Mouse (Mus musculus) liver, embryonic 14.5 days (tissue): ENCODE measurements around the gene Akap9. TPM values are rescaled to one million over a fixed set of nuclear protein-coding genes. Genes with fewer than 3 reads are reported as not detected.

ENCODE experiments used
- ATAC-seq: fragments of 200-750 bp; cut with Nextera tagmentation; 2 replicates; pipeline ENCODE4 v1.8.0; 2017; ENCODE audit warnings: moderate number of reproducible peaks, mild to moderate bottlenecking, moderate library complexity; ENCODE audit not compliant: insufficient read depth
- DNase-seq, 3 experiments: peaks; one replicate each; pipeline ENCODE4 v3.0.0-alpha.2; 2012 to 2013; ENCODE audit warnings: low read depth in 3 of 3, low spot score in 3 of 3
- H3K27ac ChIP-seq: fragments of 300-500 bp; sonication (generic); 2 replicates; pipeline ENCODE4 v1.5.1; 2014; ENCODE audit warnings: moderate library complexity, mild to moderate bottlenecking, control low read depth, inconsistent platforms
- H3K27me3 ChIP-seq: fragments of 300-500 bp; sonication (generic); 2 replicates; pipeline ENCODE4 v1.6.1; 2014; ENCODE audit warnings: mild to moderate bottlenecking, low read length, moderate library complexity; ENCODE audit not compliant: control insufficient read depth, insufficient read depth
- H3K36me3 ChIP-seq: fragments of 300-500 bp; sonication (generic); replicated peaks from 2 replicates; pipeline ENCODE4 v1.6.1; 2014; ENCODE audit warnings: low read depth; ENCODE audit not compliant: control insufficient read depth, insufficient read depth
- H3K4me1 ChIP-seq, 2 experiments: fragments of 200-500 bp in 1 of 2; fragments of 300-500 bp in 1 of 2; sonication (generic) in 1 of 2; replicated peaks; 2 replicates each; pipeline ENCODE4 v1.6.1; 2012 to 2014; ENCODE audit warnings: antibody characterized with exemption in 1 of 2, inconsistent platforms in 1 of 2, low read length in 1 of 2; ENCODE audit not compliant: control insufficient read depth in 2 of 2, insufficient read depth in 2 of 2
- H3K4me2 ChIP-seq: fragments of 300-500 bp; sonication (generic); 2 replicates; pipeline ENCODE4 v1.6.1; 2014; ENCODE audit warnings: low read depth, mild to moderate bottlenecking, control low read depth, moderate library complexity
- H3K4me3 ChIP-seq, 2 experiments: fragments of 200-500 bp in 1 of 2; fragments of 300-500 bp in 1 of 2; sonication (generic) in 1 of 2; 2 replicates each; pipeline ENCODE4 v1.5.1; 2012 to 2014; ENCODE audit warnings: low read depth in 2 of 2, low read length in 2 of 2, mild to moderate bottlenecking in 2 of 2, control low read depth in 1 of 2, inconsistent platforms in 1 of 2, moderate library complexity in 1 of 2; ENCODE audit not compliant: insufficient read depth in 1 of 2
- H3K9ac ChIP-seq: fragments of 300-500 bp; sonication (generic); replicated peaks from 2 replicates; pipeline ENCODE4 v1.6.1; 2014; ENCODE audit warnings: mild to moderate bottlenecking, control low read depth, moderate library complexity
- H3K9me3 ChIP-seq: fragments of 300-500 bp; sonication (generic); 2 replicates; pipeline ENCODE4 v1.6.1; 2016; ENCODE audit warnings: low read length, mixed read lengths; ENCODE audit not compliant: control insufficient read depth
- CTCF ChIP-seq: IDR thresholded peaks from 2 replicates; pipeline ENCODE4 v1.5.1; 2016; ENCODE audit warnings: antibody characterized with exemption, low read depth, control low read depth
- EP300 ChIP-seq: IDR thresholded peaks from 2 replicates; pipeline ENCODE4 v1.6.1; 2016; ENCODE audit warnings: antibody characterized with exemption, low read depth
- WGBS: fragments of 180-500 bp; shearing (Covaris S2); extraction: QIAGEN DNeasy Blood & Tissue Kit; methylation state at CpG from one replicate; pipeline ENCODE4 v1.1.7; 2014; ENCODE audit not compliant: insufficient replicate concordance; 5-methylcytosine and 5-hydroxymethylcytosine counted together
- polyA plus RNA-seq, 2 experiments: library from polyadenylated mRNA; depleted of rRNA in 1 of 2; stranded (reverse) in 1 of 2; unstranded in 1 of 2; fragments of >200 nt; fragmentation: Nextera tagmentation in 1 of 2; extraction: Ambion mirVana in 1 of 2; gene quantifications; 2 replicates each; pipeline versions ENCODE4 v1.2.1 to v1.2.3; 2012 to 2014

Akap9 gene
- polyA plus RNA-seq, 2 experiments, result 6.2 to 17.8 TPM

DNA sequence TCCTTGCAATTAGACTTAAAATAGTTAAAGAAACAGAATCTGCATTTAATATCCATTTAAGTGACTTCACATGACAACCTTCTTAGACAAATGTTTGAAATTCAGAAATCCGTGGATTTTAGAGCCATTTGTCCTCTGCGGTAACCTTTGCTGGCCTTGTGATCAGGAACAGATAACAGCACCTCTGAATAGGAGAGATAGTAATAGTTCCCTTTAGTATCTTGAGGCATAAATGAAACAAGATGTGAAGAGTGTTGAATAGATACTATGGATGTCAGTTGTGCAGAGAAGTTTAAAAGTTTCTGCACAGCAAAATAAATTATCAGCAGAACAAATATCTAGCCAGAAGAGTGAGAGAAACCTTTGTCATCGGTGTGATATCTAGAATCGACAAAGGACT is 50.0 kb downstream of the Akap9 start:
- no peak overlapping the region for H3K9ac ChIP-seq
- H3K4me3 ChIP-seq, result no peak overlapping the region
- H3K4me2 ChIP-seq, result no peak overlapping the region
- WGBS, result 60% methylated on average over 4 of the region's 4 CpGs
- no peaks in the 10 kb centered on the region for H3K4me1 ChIP-seq
- ATAC-seq (no peak), DNase-seq (no peak)
- no peak overlapping the region for H3K27ac ChIP-seq
- no peak for TF ChIP-seq EP300
- TF ChIP-seq CTCF, result no peak
- H3K9me3 ChIP-seq, result no peaks in the 10 kb centered on the region
- no peaks in the 10 kb centered on the region for H3K36me3 ChIP-seq
- no peaks in the 10 kb centered on the region for H3K27me3 ChIP-seq

DNA sequence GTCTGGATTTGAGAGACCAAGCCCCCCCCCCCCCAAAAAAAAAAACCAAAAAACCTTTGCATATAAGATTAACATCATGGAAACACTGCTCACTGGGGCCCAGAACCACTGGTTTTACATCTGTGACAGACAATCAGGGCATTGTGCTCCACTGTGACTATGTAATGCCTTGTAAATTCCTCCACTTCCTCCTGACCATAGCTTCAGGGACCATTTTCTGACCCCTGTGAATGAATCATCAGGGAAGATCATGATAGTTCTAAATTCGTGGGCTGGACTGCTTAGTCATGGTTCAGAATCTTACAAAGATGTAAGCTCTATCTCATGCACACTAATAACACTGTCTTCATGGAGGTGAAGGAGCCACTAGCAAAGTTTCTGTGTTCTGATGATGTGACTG is 61.8 kb downstream of the Akap9 start:
- no peak for DNase-seq
- H3K4me2 ChIP-seq, result no peak overlapping the region
- no peaks in the 10 kb centered on the region for H3K4me1 ChIP-seq
- H3K36me3 ChIP-seq, result no peaks in the 10 kb centered on the region
- ATAC-seq, result no peak
- H3K27ac ChIP-seq, result no peak overlapping the region
- WGBS, result 56% methylated on average over 1 of the region's 1 CpGs
- H3K4me3 ChIP-seq, result no peak overlapping the region
- no peaks in the 10 kb centered on the region for H3K9me3 ChIP-seq
- TF ChIP-seq EP300 (no peak), CTCF (no peak)
- H3K9ac ChIP-seq, result no peak overlapping the region
- no peaks in the 10 kb centered on the region for H3K27me3 ChIP-seq

DNA sequence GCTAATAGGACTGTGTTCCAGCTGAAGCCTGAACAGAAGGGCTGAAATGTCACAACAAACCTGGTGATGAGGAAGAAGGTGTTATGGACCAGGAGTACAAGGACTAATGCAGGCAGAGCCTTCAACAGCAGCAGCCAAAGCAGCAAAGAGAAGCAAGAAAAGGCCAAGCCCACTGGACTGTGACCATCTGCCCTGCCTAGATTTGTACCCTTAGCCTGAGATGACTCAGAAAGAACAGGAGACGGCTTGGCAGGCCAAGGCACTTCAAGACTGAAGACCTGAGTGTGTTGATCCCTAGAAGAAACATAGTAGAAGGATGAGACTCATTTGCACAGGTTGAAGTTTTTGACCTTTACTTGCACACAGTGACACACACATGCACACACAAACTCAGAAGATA is 62.6 kb downstream of the Akap9 start:
- no peak overlapping the region for H3K4me3 ChIP-seq
- no peaks in the 10 kb centered on the region for H3K27me3 ChIP-seq
- no peaks in the 10 kb centered on the region for H3K4me1 ChIP-seq
- no peak overlapping the region for H3K9ac ChIP-seq
- no peaks in the 10 kb centered on the region for H3K36me3 ChIP-seq
- TF ChIP-seq EP300 (no peak), CTCF (no peak)
- DNase-seq (no peak), ATAC-seq (no peak)
- 69% methylated on average over 1 of the region's 1 CpGs for WGBS
- no peak overlapping the region for H3K4me2 ChIP-seq
- no peak overlapping the region for H3K27ac ChIP-seq
- H3K9me3 ChIP-seq, result no peaks in the 10 kb centered on the region

DNA sequence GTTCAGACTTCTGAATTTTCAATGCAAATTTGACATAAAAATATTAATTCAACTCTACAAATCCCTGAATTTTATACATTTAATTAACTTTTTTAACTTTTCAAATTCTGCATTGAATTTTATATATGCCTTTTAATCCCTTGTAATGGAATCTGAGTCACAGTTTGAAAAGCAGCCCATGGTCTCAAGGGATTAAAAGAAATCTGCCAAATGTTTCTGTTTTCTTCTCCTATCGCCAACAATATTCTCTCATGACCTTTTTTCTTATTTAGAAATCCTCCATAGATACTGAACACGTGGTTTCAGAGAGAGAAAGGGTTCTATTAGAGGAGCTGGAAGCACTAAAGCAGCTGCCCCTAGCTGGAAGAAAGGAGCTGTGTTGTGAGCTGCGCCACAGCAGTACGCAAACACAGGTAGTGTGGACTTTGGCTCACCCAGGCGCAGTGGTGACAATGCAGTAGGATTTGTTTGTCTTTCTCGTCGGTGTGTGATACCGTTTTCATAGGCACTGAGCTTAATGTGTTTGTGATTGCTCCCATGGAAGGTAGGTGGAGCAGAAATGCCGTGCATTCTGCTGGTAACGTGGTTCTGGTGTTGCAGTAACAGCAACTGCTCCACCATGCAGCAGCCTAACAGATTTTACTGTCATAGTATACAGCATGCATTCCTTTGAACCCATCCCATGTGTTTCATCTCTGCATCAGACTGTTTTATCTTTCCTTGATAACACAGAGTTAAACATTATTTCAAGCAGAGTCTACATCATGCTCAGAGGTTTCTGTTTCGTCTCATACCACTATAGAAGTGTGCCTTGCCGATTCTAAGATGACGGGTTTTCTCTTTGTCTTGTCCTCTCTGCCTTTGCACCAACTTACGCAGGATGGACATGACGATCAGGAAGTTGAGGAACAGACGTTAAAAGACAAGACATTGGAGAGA is 76.9 kb downstream of the Akap9 start:
- 0 out of 2 replicates have a peak overlapping the region, but pooled peaks have one; percentile 16 for H3K4me2 ChIP-seq
- H3K9me3 ChIP-seq, result no peaks in the 10 kb centered on the region
- TF ChIP-seq CTCF, result peak; percentile 6; the same call in 1 of the 2 replicates
- no peak for TF ChIP-seq EP300
- no peaks in the 10 kb centered on the region for H3K4me1 ChIP-seq
- ATAC-seq (peak; percentile 71), DNase-seq (peak; percentile 4 to 20 (median 10))
- no peaks in the 10 kb centered on the region for H3K27me3 ChIP-seq
- no peak overlapping the region for H3K27ac ChIP-seq
- WGBS, result 70% methylated on average over 16 of the region's 16 CpGs
- H3K4me3 ChIP-seq, result peak overlapping the region in 1 of 2 experiments; percentile 24; a peak in 1 of 4 replicates
- H3K9ac ChIP-seq, result no peak overlapping the region
- no peaks in the 10 kb centered on the region for H3K36me3 ChIP-seq

DNA sequence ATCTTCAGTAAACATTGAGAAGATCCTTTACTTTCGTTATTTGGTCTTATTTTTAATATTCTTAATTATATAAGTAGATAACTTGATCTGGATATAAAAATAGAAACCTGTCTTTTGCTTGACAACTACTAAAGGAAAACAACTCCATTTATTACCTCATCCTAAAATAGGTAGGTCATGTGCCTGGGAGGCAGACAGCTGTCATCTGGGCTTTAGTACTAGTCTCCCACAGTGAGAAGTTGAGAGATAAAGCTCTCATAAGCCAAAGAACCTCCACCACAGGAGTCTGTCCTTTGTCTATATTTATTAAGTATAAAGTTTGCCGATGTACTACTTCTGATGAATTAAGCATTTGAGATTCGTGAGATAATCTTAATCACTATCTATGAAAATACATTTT is 78.8 kb downstream of the Akap9 start:
- Histone ChIP-seq H3K27me3 (no peaks in the 10 kb centered on the region), H3K9ac (no peak overlapping the region), H3K4me3 (no peak overlapping the region), H3K4me1 (no peaks in the 10 kb centered on the region), H3K36me3 (no peaks in the 10 kb centered on the region), H3K27ac (no peak overlapping the region), H3K4me2 (no peak overlapping the region), H3K9me3 (no peaks in the 10 kb centered on the region)
- WGBS, result 66% methylated on average over 3 of the region's 3 CpGs
- ATAC-seq (no peak), DNase-seq (no peak)
- TF ChIP-seq EP300 (no peak), CTCF (no peak)
